16 mouse cellular contexts compared by ENCODE assay signal in the genomic region with DNA sequence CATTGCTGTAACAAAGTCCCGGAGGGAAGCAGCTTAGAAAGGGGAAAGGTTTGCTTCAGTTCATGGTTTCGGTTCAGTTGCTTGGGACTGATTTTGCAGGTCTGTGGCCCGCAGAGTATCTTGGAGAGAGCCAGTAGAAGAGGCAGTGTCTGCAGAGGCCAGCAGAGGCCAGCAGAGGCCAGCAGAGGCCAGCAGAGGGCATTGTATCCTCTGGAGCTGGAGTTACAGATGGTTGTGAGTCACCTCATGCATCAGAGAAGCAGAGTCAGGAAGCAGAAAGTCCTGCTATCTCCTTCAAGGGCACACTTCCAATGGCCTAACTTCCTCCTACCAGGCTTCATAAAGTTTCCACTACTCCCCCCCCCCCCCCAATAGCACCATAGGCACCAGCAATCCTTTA. TPM values are rescaled to one million over a fixed set of nuclear protein-coding genes. Genes with fewer than 3 reads are reported as not detected.
DNase-seq lines count a peak whose midpoint lies in the region; ATAC-seq and TF ChIP-seq lines count a peak whose summit lies in the region.
"Had no signal": no experiment of that assay in that cellular context is flagged by ENCODE, and none has a peak within 500 bp of the region (broad histone marks: within the 10 kb centered on the region; RNA-seq: fewer than 3 reads in every experiment).

No protein-coding gene starts in this region.

- no peak for TF ChIP-seq EP300 in liver, embryonic 14.5 days (IDR thresholded peaks at IDR 0.05; ENCODE audit: low read depth)
- TF ChIP-seq EP300 in ES-Bruce4 (IDR thresholded peaks at IDR 0.05; ENCODE audit: insufficient read depth, low read depth, low read length): no peak

- H3K9ac ChIP-seq in liver, embryonic 14.5 days (replicated peaks): no peak overlapping the region
- H3K9ac ChIP-seq in liver, embryonic 12.5 days: no peak overlapping the region
- H3K9ac ChIP-seq in ES-Bruce4 (ENCODE audit: low read depth, poor library complexity, severe bottlenecking): no peak overlapping the region
- H3K9ac ChIP-seq: hindbrain, embryonic 15.5 days; limb, embryonic 15.5 days; neural tube, embryonic 15.5 days had no signal

- no peak overlapping the region for H3K4me3 ChIP-seq in liver, embryonic 14.5 days (ENCODE audit: insufficient read depth in 1 of 2, low read depth in 2 of 2, low read length in 2 of 2)
- H3K4me3 ChIP-seq in liver, embryonic 12.5 days: no peak overlapping the region
- no peak overlapping the region for H3K4me3 ChIP-seq in ES-Bruce4 (ENCODE audit: low read depth, low read length)
- H3K4me3 ChIP-seq: erythroblast, embryonic 14.5 days; hindbrain, embryonic 15.5 days; limb, embryonic 15.5 days; neural tube, embryonic 15.5 days had no signal

- no peak overlapping the region for H3K27ac ChIP-seq in liver, embryonic 14.5 days
- no peak overlapping the region for H3K27ac ChIP-seq in liver, embryonic 12.5 days
- H3K27ac ChIP-seq in ES-Bruce4 (ENCODE audit: insufficient read depth, low read length): no peak overlapping the region
- H3K27ac ChIP-seq: hindbrain, embryonic 15.5 days; limb, embryonic 15.5 days; macrophage; neural tube, embryonic 15.5 days had no signal

- ATAC-seq in liver, embryonic 14.5 days (ENCODE audit: insufficient read depth): no peak
- ATAC-seq in liver, embryonic 12.5 days: no peak
- ATAC-seq in megakaryocyte-erythroid progenitor cell, adult 5-6 weeks (replicated peaks; ENCODE audit: low FRiP score, low TSS enrichment, poor library complexity, severe bottlenecking): 0 out of 2 replicates have a peak, but pooled peaks have one; percentile 46

- no peak for TF ChIP-seq POLR2A in ES-Bruce4 (IDR thresholded peaks at IDR 0.05; ENCODE audit: insufficient read depth, low read length)

- no peaks in the 10 kb centered on the region for H3K4me1 ChIP-seq in liver, embryonic 14.5 days (replicated peaks; ENCODE audit: control insufficient read depth in 2 of 2, insufficient read depth in 2 of 2, low read length in 1 of 2)
- no peaks in the 10 kb centered on the region for H3K4me1 ChIP-seq in liver, embryonic 12.5 days
- H3K4me1 ChIP-seq in ES-Bruce4 (ENCODE audit: control insufficient read depth, insufficient read depth, low read length): peaks cover 4% of the 10 kb centered on the region

- no peaks in the 10 kb centered on the region for H3K27me3 ChIP-seq in liver, embryonic 14.5 days (ENCODE audit: control insufficient read depth, insufficient read depth, low read length)
- peaks cover 28% of the 10 kb centered on the region for H3K27me3 ChIP-seq in liver, embryonic 12.5 days (replicated peaks)
- H3K27me3 ChIP-seq in ES-Bruce4 (ENCODE audit: control insufficient read depth, insufficient read depth, low read length, poor library complexity, severe bottlenecking): no peaks in the 10 kb centered on the region
- H3K27me3 ChIP-seq: hindbrain, embryonic 15.5 days; neural tube, embryonic 15.5 days had no signal

- DNase-seq in embryo, embryonic 10.5 days (ENCODE audit: low spot score): peak; percentile 19
- no peak for DNase-seq in embryo, embryonic 10 days (ENCODE audit: low spot score)
- no peak for DNase-seq in liver, embryonic 14.5 days (ENCODE audit: low read depth in 3 of 3, low spot score in 3 of 3)
- DNase-seq in thymus, postnatal 25 days: no peak
- DNase-seq in adipocyte (ENCODE audit: low spot score): no peak
- DNase-seq: B cell, adult 2 months; cerebellum, adult 2 months; retina, postnatal 1 day had no signal

- no peak overlapping the region for H3K4me2 ChIP-seq in liver, embryonic 14.5 days (ENCODE audit: low read depth)
- no peak overlapping the region for H3K4me2 ChIP-seq in liver, embryonic 12.5 days
- H3K4me2 ChIP-seq: hindbrain, embryonic 15.5 days; limb, embryonic 15.5 days; neural tube, embryonic 15.5 days had no signal

- H3K9me3 ChIP-seq in liver, embryonic 14.5 days (ENCODE audit: control insufficient read depth, low read length): no peaks in the 10 kb centered on the region
- no peaks in the 10 kb centered on the region for H3K9me3 ChIP-seq in liver, embryonic 12.5 days (replicated peaks)
- H3K9me3 ChIP-seq in ES-Bruce4 (replicated peaks; ENCODE audit: control insufficient read depth, insufficient read depth, low read length, poor library complexity, severe bottlenecking): no peaks in the 10 kb centered on the region
- H3K9me3 ChIP-seq: hindbrain, embryonic 15.5 days; limb, embryonic 15.5 days; neural tube, embryonic 15.5 days had no signal

- peak; percentile 56 for TF ChIP-seq CTCF in liver, embryonic 14.5 days (IDR thresholded peaks at IDR 0.05; ENCODE audit: low read depth)
- TF ChIP-seq CTCF in ES-Bruce4 (IDR thresholded peaks at IDR 0.05; ENCODE audit: low read depth, low read length): peak; percentile 43

- WGBS in liver, embryonic 14.5 days (ENCODE audit: insufficient replicate concordance): 60% methylated on average over 3 of the region's 3 CpGs
- WGBS in liver, embryonic 12.5 days (ENCODE audit: insufficient replicate concordance): 69% methylated on average over 3 of the region's 3 CpGs

- no peaks in the 10 kb centered on the region for H3K36me3 ChIP-seq in liver, embryonic 14.5 days (replicated peaks; ENCODE audit: control insufficient read depth, insufficient read depth, low read depth)
- no peaks in the 10 kb centered on the region for H3K36me3 ChIP-seq in liver, embryonic 12.5 days
- no peaks in the 10 kb centered on the region for H3K36me3 ChIP-seq in ES-Bruce4 (ENCODE audit: control insufficient read depth, insufficient read depth, low read length, poor library complexity, severe bottlenecking)
- H3K36me3 ChIP-seq: hindbrain, embryonic 15.5 days; limb, embryonic 15.5 days; neural tube, embryonic 15.5 days had no signal

RNA-seq across cellular contexts. Expression of gene Adgrd1, which starts 37.4 kb away (rescaled TPM):
- polyA plus RNA-seq in liver, embryonic 14.5 days (2012; rRNA removed): 0.09 and 0.13 TPM in 2 replicates
- 0.09 and 0.14 TPM in 2 replicates for polyA plus RNA-seq in liver, embryonic 14.5 days (2014; fragmentation: Nextera tagmentation; extraction: Ambion mirVana)
- polyA plus RNA-seq in liver, embryonic 12.5 days (2016; fragmentation: Nextera tagmentation; extraction: Ambion mirVana): 0.02 and 0.05 TPM in 2 replicates
- not detected in 2 replicates for polyA plus RNA-seq in ES-Bruce4 (2011; ENCODE audit: insufficient read depth, insufficient read length, low read depth, missing spikeins)
- 0.94 and 1.1 TPM in 2 replicates for total RNA-seq in megakaryocyte-erythroid progenitor cell, adult 5-6 weeks (2014; fragmentation: Nextera tagmentation)
- total RNA-seq in megakaryocyte-erythroid progenitor cell, adult 5-6 weeks (2017): 0.14 TPM in 1 of 2 replicates, not detected in the other
- polyA plus RNA-seq: erythroblast, embryonic 14.5 days; macrophage had no signal

RNA-seq across cellular contexts. Expression of gene Ran, which starts 39.2 kb away (rescaled TPM):
- polyA plus RNA-seq in liver, embryonic 14.5 days (2012; rRNA removed): 221 and 273 TPM in 2 replicates
- polyA plus RNA-seq in liver, embryonic 14.5 days (2014; fragmentation: Nextera tagmentation; extraction: Ambion mirVana): 461 and 495 TPM in 2 replicates
- polyA plus RNA-seq in liver, embryonic 12.5 days (2016; fragmentation: Nextera tagmentation; extraction: Ambion mirVana): 682 and 694 TPM in 2 replicates
- 669 and 685 TPM in 2 replicates for polyA plus RNA-seq in ES-Bruce4 (2011; ENCODE audit: insufficient read depth, insufficient read length, low read depth, missing spikeins)
- total RNA-seq in megakaryocyte-erythroid progenitor cell, adult 5-6 weeks (2014; fragmentation: Nextera tagmentation): 542 and 563 TPM in 2 replicates
- 903 and 978 TPM in 2 replicates for total RNA-seq in megakaryocyte-erythroid progenitor cell, adult 5-6 weeks (2017)

RNA-seq across cellular contexts. Expression of gene Stx2, which starts 50.7 kb away (rescaled TPM):
- 66.6 and 75.0 TPM in 2 replicates for polyA plus RNA-seq in liver, embryonic 14.5 days (2012; rRNA removed)
- polyA plus RNA-seq in liver, embryonic 14.5 days (2014; fragmentation: Nextera tagmentation; extraction: Ambion mirVana): 68.1 and 74.2 TPM in 2 replicates
- polyA plus RNA-seq in liver, embryonic 12.5 days (2016; fragmentation: Nextera tagmentation; extraction: Ambion mirVana): 95.8 and 106 TPM in 2 replicates
- 19.8 and 25.9 TPM in 2 replicates for polyA plus RNA-seq in ES-Bruce4 (2011; ENCODE audit: insufficient read depth, insufficient read length, low read depth, missing spikeins)
- 126 and 134 TPM in 2 replicates for total RNA-seq in megakaryocyte-erythroid progenitor cell, adult 5-6 weeks (2014; fragmentation: Nextera tagmentation)
- 101 and 146 TPM in 2 replicates for total RNA-seq in megakaryocyte-erythroid progenitor cell, adult 5-6 weeks (2017)
